Mouse (Mus musculus) layer of hippocampus, adult 2 months (tissue): ENCODE results near the gene Zswim4. TPM values are rescaled to one million over a fixed set of nuclear protein-coding genes. Genes with fewer than 3 reads are reported as not detected.

ENCODE experiments used
- DNase-seq, 2 experiments: peaks; one replicate each; pipeline ENCODE4 v3.0.0; 2022; ENCODE audit warnings: low spot score in 2 of 2
- H3K27ac ChIP-seq: fragments of 200-600 bp; 2 replicates; pipeline ENCODE4 v1.8.1; 2022
- H3K4me3 ChIP-seq: fragments of 200-600 bp; 2 replicates; pipeline ENCODE4 v1.8.1; 2022; ENCODE audit warnings: mild to moderate bottlenecking
- CTCF ChIP-seq: fragments of 200-600 bp; conservative IDR thresholded peaks from 2 replicates; pipeline ENCODE4 v1.8.1; 2022; ENCODE audit warnings: antibody characterized with exemption, mild to moderate bottlenecking, moderate library complexity
- total RNA-seq, 2 experiments: library from RNA; stranded (reverse); gene quantifications; 2 replicates each; pipeline ENCODE4 v1.2.3; 2021

The Zswim4 gene
- total RNA-seq, 2 experiments from 2014 or later, result 18.0 to 19.3 TPM

DNA sequence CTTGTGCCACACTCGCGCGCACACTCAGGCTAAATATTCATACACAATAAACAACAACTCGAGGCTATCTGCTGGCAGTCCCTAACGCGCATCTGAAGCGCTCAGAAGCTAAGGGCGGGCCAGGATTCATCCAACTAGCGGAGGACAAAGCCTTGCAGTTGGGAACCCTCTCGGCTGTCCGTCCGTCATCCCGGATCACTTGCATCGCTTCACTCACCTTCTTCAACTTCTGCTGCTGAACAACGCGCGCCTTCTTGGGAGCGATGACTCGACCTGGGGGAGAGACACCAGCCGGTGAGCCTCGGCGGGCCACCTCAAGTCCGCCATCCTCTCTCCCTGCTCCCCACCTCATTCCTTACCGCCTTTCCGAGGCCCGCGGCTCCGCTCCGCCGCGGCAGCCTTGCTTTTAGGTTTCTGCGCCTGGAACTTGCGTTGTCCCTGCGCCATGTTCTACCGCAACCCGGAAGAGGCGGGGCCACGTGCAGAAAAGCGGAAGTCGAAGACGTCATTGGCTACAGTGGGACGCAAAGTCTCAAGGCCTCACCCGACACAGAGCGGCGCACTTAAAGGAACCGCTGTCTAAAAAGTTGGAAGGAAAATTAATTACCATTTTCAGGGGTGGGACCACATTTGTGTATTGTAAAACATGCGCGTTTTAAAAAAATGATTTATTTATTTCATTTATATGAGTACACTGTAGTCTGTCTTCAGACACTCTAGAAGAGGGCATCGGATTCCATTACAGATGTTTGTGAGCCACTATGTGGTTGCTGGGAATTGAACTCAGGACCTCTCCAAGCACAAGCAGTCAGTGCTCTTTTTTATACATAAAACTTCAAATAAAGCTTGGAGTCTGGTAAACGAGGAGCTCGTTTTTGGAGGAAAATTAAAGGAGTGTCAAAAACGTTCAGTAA lies 12.7 kb upstream of the Zswim4 start, which contains the start of gene D8Ertd738e:
TSS of gene D8Ertd738e (minus strand) at position 463 of the 914 bp plus-strand sequence.
- Histone ChIP-seq H3K27ac (peak within 1 kb of the TSS; percentile 93), H3K4me3 (peak within 1 kb of the TSS; percentile 92)
- DNase-seq, result peak; percentile 88 to 90
- TF ChIP-seq CTCF, result no peak

- no peak for TF ChIP-seq CTCF
- no peak for DNase-seq
- H3K27ac ChIP-seq, result no peak overlapping the region
- no peak overlapping the region for H3K4me3 ChIP-seq
These were observed 5.0 kb upstream of the Zswim4 start for GRCm38 (mm10) chr8:84241821-84242220.

DNA sequence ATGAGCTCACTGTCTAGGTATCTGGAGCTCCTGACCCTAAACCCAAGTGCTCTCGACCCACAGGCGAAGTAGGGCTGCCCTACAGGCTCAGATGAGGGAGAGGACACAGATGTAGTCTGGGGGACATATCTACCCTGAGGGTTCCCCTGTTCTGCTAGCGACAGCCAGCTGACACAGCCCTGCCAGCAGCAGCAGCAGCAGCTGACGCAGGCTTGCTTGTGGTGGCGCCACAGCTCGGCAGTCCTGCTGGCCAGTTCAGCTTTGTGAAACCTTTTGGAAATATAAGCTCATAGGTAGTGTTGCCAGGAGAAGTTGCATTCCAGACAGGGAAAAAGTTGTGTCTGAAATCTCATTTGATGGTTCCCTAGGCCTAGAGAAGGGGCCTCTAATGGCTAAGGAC lies 4.3 kb upstream of the Zswim4 start:
- Histone ChIP-seq H3K27ac (no peak overlapping the region), H3K4me3 (no peak overlapping the region)
- no peak for TF ChIP-seq CTCF
- DNase-seq, result no peak

DNA sequence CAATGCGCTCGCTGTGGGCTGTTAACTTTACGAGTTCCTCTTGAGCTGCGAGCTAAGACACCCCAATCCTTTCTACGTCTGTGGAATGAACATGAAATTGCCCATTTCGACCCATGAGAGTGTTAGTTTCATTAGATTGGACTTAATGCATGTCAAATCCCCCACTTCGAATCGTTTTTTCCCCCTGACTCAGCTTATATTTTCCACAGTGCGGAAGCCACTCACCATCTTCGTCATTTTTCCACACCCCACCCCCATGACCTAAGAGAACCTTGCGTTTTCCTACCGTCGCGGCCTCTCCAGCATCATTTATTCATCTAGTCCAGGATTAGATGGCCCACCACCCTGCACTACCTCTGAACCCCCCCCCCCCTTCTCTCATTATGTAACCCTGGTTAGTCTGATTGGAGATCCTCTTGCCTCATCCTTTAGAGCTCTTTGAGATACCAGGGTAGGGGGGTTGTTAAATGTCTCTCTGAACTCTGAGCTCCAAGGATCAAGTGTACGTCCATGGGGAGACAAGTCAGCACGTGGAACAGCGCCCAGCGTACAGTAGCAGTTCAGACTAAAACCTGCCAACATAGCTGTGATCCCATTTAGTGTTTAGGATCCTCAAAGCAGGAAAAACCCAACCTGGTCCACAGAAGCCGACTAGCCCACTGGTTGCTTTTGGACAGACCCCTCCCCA lies 831 bp upstream of the Zswim4 start:
- TF ChIP-seq CTCF, result no peak
- no peak for DNase-seq
- Histone ChIP-seq H3K27ac (peak overlapping the region; percentile 82), H3K4me3 (peak overlapping the region; percentile 65)

- DNase-seq, result no peak
- TF ChIP-seq CTCF, result no peak
- H3K4me3 ChIP-seq, result peak overlapping the region; percentile 69
- peak overlapping the region; percentile 95 for H3K27ac ChIP-seq
These were observed 351 bp downstream of the Zswim4 start for GRCm38 (mm10) chr8:84236410-84236997.

GRCm38 (mm10) chr8:84235746-84236409 lies 977 bp downstream of the Zswim4 start:
- Histone ChIP-seq H3K27ac (peak overlapping the region; percentile 95; the same call in 1 of the 2 replicates), H3K4me3 (peak overlapping the region; percentile 69)
- TF ChIP-seq CTCF, result no peak
- no peak for DNase-seq

DNA sequence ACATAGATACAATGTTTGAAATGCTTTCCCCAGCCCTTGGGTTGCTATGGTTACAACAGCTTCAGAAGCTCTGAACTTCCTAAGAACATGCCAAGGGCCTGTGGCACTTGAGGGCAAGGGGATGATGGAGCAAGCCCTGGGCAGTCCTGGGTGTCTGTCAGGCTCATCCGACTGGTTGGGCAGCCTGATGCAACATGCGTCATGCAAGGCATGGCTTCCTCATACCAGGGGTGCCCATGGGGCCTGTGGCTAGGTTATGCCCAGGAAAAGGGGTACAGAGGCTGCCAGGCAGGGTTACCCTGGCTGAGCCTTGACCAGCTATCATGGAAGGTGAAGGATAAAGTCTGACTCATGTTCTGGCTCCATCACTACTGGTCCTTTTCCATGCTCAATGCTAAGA lies 3.8 kb downstream of the Zswim4 start:
- no peak for TF ChIP-seq CTCF
- no peak overlapping the region for H3K4me3 ChIP-seq
- H3K27ac ChIP-seq, result no peak overlapping the region
- no peak for DNase-seq

- no peak overlapping the region for H3K4me3 ChIP-seq
- peak; percentile 59 for TF ChIP-seq CTCF
- H3K27ac ChIP-seq, result no peak overlapping the region
- no peak for DNase-seq
These were observed 6.1 kb downstream of the Zswim4 start for GRCm38 (mm10) chr8:84230735-84231134.

DNA sequence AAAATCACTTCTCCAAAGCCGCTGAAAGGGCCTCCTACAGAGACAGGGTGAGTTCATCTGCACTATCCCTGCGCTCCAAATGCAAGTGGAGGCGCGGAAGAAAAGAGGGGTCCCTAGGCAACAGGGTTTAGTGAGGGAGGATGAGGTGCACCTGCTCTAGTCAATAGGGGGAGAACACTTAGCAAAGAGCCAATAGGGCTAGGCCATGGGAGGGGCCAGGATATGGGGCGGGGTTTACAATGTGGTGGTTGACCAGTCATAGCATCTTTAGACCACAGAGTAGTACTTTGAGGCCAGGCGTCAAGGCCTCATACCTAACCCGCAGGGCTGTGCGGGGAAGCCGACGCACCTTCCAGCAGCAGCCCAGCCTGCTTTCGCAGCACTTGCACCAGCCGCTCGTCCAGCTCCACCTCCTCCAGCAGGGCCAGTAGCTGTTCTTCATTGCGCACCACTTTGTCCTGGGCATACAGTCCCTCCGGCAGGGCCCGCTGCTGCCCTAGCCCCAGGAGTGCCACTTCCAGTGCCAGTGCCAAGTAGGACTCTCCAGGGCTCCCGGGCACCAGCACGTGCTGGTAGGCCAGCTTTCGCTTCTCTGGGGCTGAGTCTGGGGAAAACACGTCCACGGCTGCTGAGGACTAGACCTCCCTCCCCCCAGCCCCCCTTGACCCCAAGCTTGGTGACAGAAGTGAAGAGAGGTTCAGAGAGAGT lies 13.4 kb downstream of the Zswim4 start:
- peak in 1 of 2 experiments; percentile 57 for DNase-seq
- H3K4me3 ChIP-seq, result peak overlapping the region; percentile 47
- TF ChIP-seq CTCF, result no peak
- peak overlapping the region; percentile 94 for H3K27ac ChIP-seq

GRCm38 (mm10) chr8:84222566-84223165 lies 14.2 kb downstream of the Zswim4 start:
- peak overlapping the region; percentile 94 for H3K27ac ChIP-seq
- peak overlapping the region; percentile 47 for H3K4me3 ChIP-seq
- DNase-seq, result peak in 1 of 2 experiments; percentile 65
- no peak for TF ChIP-seq CTCF

GRCm38 (mm10) chr8:84220105-84220504 lies 16.8 kb downstream of the Zswim4 start:
- TF ChIP-seq CTCF, result no peak
- DNase-seq, result no peak
- Histone ChIP-seq H3K27ac (peak overlapping the region; percentile 69; the same call in 1 of the 2 replicates), H3K4me3 (no peak overlapping the region; the same call in 1 of the 2 replicates)
